Mouse (Mus musculus): ENCODE data around the gene Cacna2d3. TPM values are rescaled to one million over a fixed set of nuclear protein-coding genes. Genes with fewer than 3 reads are reported as not detected.

The Cacna2d3 gene
- polyA plus RNA-seq, 1 experiment from 2014 or later, result 0.54 TPM

- Histone ChIP-seq H3K27ac (ENCODE audit: low read length) (no peak overlapping the region), H3K36me3 (ENCODE audit: control insufficient read depth, insufficient read depth) (no peaks in the 10 kb centered on the region), H3K4me1 (ENCODE audit: control insufficient read depth, insufficient read depth, low read length) (no peaks in the 10 kb centered on the region), H3K9me3 (replicated peaks; ENCODE audit: control insufficient read depth, low read length) (no peaks in the 10 kb centered on the region), H3K9ac (ENCODE audit: low read length) (no peak overlapping the region), H3K27me3 (ENCODE audit: control insufficient read depth, insufficient read depth, low read length) (no peaks in the 10 kb centered on the region), H3K4me3 (ENCODE audit: low read length) (no peak overlapping the region), H3K4me2 (ENCODE audit: low read depth, low read length) (no peak overlapping the region)
- WGBS, result 81% methylated on average over 8 of the region's 8 CpGs
- no peak for ATAC-seq (replicated peaks; ENCODE audit: extremely low read depth, insufficient read depth, low FRiP score)
Observed at GRCm38 (mm10) chr14:29599428-29599827, 122.2 kb downstream of the Cacna2d3 start.

DNA sequence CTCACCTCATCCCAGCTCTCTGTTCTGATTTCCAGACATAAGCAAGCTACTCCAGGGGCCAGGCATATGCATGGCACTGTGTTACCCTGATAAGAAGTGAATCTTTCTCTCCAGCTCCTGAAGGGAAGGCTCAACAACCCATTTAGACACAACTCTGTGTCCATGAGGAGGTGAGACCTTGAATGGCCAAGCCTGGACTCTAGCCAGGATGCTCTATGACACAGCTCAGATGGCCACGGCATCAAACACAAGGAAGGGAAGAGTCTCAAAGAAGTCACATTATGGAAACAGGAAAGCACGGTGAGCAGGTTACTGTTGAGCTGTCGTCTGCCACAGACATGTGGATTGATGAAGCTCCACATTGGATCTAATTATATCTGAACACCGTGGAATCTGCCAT lies 128.8 kb downstream of the Cacna2d3 start:
- H3K4me3 ChIP-seq (ENCODE audit: low read length), result no peak overlapping the region
- H3K9ac ChIP-seq (ENCODE audit: low read length), result no peak overlapping the region
- H3K4me1 ChIP-seq (ENCODE audit: control insufficient read depth, insufficient read depth, low read length), result no peaks in the 10 kb centered on the region
- H3K9me3 ChIP-seq (replicated peaks; ENCODE audit: control insufficient read depth, low read length), result no peaks in the 10 kb centered on the region
- WGBS, result 75% methylated on average over 4 of the region's 4 CpGs
- no peaks in the 10 kb centered on the region for H3K27me3 ChIP-seq (ENCODE audit: control insufficient read depth, insufficient read depth, low read length)
- H3K27ac ChIP-seq (ENCODE audit: low read length), result no peak overlapping the region
- H3K4me2 ChIP-seq (ENCODE audit: low read depth, low read length), result no peak overlapping the region
- no peaks in the 10 kb centered on the region for H3K36me3 ChIP-seq (ENCODE audit: control insufficient read depth, insufficient read depth)
- ATAC-seq (replicated peaks; ENCODE audit: extremely low read depth, insufficient read depth, low FRiP score), result no peak

DNA sequence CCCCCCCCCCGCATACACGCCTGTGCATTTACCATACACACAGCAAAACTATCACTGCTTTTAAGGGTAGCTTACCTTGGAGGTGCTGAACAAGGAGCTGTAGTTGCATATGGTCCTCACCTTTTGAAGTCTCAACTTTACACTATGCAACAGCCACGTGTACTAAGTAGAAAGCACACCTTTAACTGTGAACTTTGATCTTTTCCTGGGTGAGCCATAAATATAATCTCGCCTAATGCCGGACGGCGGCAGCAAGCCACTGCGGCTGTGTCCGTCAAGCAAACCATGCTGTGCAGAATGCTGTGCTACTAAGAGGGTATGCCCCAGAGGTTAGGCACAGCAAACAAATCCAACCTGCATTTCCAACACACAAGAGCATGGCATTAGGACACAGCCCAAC lies 132.0 kb downstream of the Cacna2d3 start:
- ATAC-seq (replicated peaks; ENCODE audit: extremely low read depth, insufficient read depth, low FRiP score), result no peak
- Histone ChIP-seq H3K4me2 (ENCODE audit: low read depth, low read length) (no peak overlapping the region), H3K9me3 (replicated peaks; ENCODE audit: control insufficient read depth, low read length) (no peaks in the 10 kb centered on the region), H3K27me3 (ENCODE audit: control insufficient read depth, insufficient read depth, low read length) (no peaks in the 10 kb centered on the region), H3K4me3 (ENCODE audit: low read length) (no peak overlapping the region), H3K9ac (ENCODE audit: low read length) (no peak overlapping the region), H3K36me3 (ENCODE audit: control insufficient read depth, insufficient read depth) (no peaks in the 10 kb centered on the region), H3K4me1 (ENCODE audit: control insufficient read depth, insufficient read depth, low read length) (no peaks in the 10 kb centered on the region), H3K27ac (ENCODE audit: low read length) (no peak overlapping the region)
- 82% methylated on average over 9 of the region's 9 CpGs for WGBS

DNA sequence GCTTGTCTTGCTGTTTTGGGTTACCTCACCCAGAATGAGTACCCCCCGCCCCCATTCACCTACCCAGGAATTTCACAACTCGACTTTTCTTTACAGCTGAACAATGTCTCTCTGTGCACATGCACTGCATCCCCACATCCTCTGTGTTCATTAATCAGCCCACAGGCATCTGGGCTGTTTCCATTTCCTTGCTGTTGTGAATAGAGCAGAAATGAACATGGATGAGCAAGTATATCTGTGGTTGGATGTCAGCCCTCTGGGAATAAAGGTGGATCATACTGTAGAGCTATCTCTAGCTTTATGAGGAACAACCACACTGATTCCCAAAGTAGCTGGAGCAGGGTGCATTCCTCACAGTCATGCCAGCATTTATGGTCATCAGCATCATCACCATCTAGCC lies 139.7 kb downstream of the Cacna2d3 start:
- Histone ChIP-seq H3K27ac (ENCODE audit: low read length) (no peak overlapping the region), H3K4me1 (ENCODE audit: control insufficient read depth, insufficient read depth, low read length) (no peaks in the 10 kb centered on the region), H3K36me3 (ENCODE audit: control insufficient read depth, insufficient read depth) (no peaks in the 10 kb centered on the region), H3K4me3 (ENCODE audit: low read length) (no peak overlapping the region), H3K27me3 (ENCODE audit: control insufficient read depth, insufficient read depth, low read length) (no peaks in the 10 kb centered on the region), H3K9me3 (replicated peaks; ENCODE audit: control insufficient read depth, low read length) (no peaks in the 10 kb centered on the region), H3K9ac (ENCODE audit: low read length) (no peak overlapping the region), H3K4me2 (ENCODE audit: low read depth, low read length) (no peak overlapping the region)
- WGBS, result 62% methylated on average over 2 of the region's 2 CpGs
- ATAC-seq (replicated peaks; ENCODE audit: extremely low read depth, insufficient read depth, low FRiP score), result no peak

GRCm38 (mm10) chr14:29577786-29578185 lies 143.9 kb downstream of the Cacna2d3 start:
- no peak overlapping the region for H3K4me2 ChIP-seq (ENCODE audit: low read depth, low read length)
- H3K9ac ChIP-seq (ENCODE audit: low read length), result no peak overlapping the region
- no peaks in the 10 kb centered on the region for H3K4me1 ChIP-seq (ENCODE audit: control insufficient read depth, insufficient read depth, low read length)
- no peak for ATAC-seq (replicated peaks; ENCODE audit: extremely low read depth, insufficient read depth, low FRiP score)
- H3K36me3 ChIP-seq (ENCODE audit: control insufficient read depth, insufficient read depth), result no peaks in the 10 kb centered on the region
- WGBS, result 58% methylated on average over 1 of the region's 1 CpGs
- H3K27ac ChIP-seq (ENCODE audit: low read length), result no peak overlapping the region
- no peaks in the 10 kb centered on the region for H3K27me3 ChIP-seq (ENCODE audit: control insufficient read depth, insufficient read depth, low read length)
- H3K4me3 ChIP-seq (ENCODE audit: low read length), result no peak overlapping the region
- H3K9me3 ChIP-seq (replicated peaks; ENCODE audit: control insufficient read depth, low read length), result no peaks in the 10 kb centered on the region

- ATAC-seq (replicated peaks; ENCODE audit: extremely low read depth, insufficient read depth, low FRiP score), result no peak
- no peaks in the 10 kb centered on the region for H3K9me3 ChIP-seq (replicated peaks; ENCODE audit: control insufficient read depth, low read length)
- no peak overlapping the region for H3K4me2 ChIP-seq (ENCODE audit: low read depth, low read length)
- H3K36me3 ChIP-seq (ENCODE audit: control insufficient read depth, insufficient read depth), result no peaks in the 10 kb centered on the region
- no peak overlapping the region for H3K9ac ChIP-seq (ENCODE audit: low read length)
- no peaks in the 10 kb centered on the region for H3K27me3 ChIP-seq (ENCODE audit: control insufficient read depth, insufficient read depth, low read length)
- H3K4me3 ChIP-seq (ENCODE audit: low read length), result no peak overlapping the region
- no peaks in the 10 kb centered on the region for H3K4me1 ChIP-seq (ENCODE audit: control insufficient read depth, insufficient read depth, low read length)
- H3K27ac ChIP-seq (ENCODE audit: low read length), result no peak overlapping the region
- 37% methylated on average over 5 of the region's 5 CpGs for WGBS
Observed at GRCm38 (mm10) chr14:29575551-29575950, 146.1 kb downstream of the Cacna2d3 start.

DNA sequence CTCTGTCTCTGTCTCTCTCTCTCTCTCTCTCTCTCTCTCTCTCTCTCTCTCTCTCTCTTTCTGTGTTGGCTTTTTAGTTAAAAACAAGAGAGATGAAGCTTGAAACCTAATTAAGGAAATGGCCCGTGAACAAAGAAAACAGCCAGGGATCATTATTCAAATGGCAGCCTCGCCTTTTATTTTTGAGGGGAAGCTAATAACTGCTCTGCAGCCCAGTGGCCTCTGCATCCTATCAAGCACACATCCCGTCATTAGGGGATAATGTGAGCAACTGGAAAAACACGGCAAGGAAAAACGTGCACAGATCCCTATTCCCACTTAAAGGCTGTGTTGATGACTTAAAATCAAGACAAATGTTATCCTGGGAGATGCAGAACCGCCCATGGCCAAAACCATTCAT lies 159.0 kb downstream of the Cacna2d3 start:
- Histone ChIP-seq H3K9me3 (replicated peaks; ENCODE audit: control insufficient read depth, low read length) (no peaks in the 10 kb centered on the region), H3K9ac (ENCODE audit: low read length) (no peak overlapping the region), H3K4me3 (ENCODE audit: low read length) (no peak overlapping the region), H3K27me3 (ENCODE audit: control insufficient read depth, insufficient read depth, low read length) (no peaks in the 10 kb centered on the region), H3K4me2 (ENCODE audit: low read depth, low read length) (no peak overlapping the region), H3K27ac (ENCODE audit: low read length) (no peak overlapping the region), H3K4me1 (ENCODE audit: control insufficient read depth, insufficient read depth, low read length) (no peaks in the 10 kb centered on the region), H3K36me3 (ENCODE audit: control insufficient read depth, insufficient read depth) (no peaks in the 10 kb centered on the region)
- no peak for ATAC-seq (replicated peaks; ENCODE audit: extremely low read depth, insufficient read depth, low FRiP score)
- WGBS, result 49% methylated on average over 6 of the region's 6 CpGs

DNA sequence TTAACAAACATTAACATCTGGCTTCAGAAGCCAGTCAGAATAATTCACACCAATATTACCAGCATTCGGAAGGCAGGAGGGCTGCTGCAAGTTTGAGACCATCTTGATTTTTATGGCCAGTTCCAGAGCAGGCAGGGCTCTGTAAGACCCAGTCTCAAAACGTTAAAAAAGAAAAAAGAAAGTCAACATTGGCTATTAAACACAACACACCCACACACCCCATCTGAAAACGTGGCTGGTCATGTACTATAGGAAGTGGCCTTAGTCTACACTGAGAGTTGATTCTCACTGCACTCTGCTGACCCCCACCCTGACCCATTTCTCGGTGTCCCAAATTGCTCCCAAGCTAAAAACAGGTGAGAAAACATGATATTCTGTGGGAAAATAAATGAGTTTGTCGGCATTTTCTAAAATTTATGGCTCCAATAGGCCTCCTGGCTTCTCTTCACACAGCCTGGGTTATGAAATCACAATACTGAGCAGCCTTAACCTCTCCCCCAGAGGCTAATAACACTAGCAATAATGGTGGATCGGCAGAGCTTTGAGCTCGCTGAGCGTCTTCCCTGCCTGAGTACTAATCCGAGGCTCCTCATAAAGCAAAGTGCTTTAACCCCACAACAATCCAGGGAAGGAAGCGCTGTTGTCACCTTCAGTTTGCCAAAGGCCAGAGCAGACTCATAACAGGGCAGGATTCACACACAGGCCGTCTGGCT lies 160.4 kb downstream of the Cacna2d3 start:
- Histone ChIP-seq H3K4me3 (ENCODE audit: low read length) (no peak overlapping the region), H3K36me3 (ENCODE audit: control insufficient read depth, insufficient read depth) (no peaks in the 10 kb centered on the region), H3K9ac (ENCODE audit: low read length) (no peak overlapping the region), H3K4me2 (ENCODE audit: low read depth, low read length) (no peak overlapping the region), H3K4me1 (ENCODE audit: control insufficient read depth, insufficient read depth, low read length) (no peaks in the 10 kb centered on the region), H3K27ac (ENCODE audit: low read length) (no peak overlapping the region), H3K9me3 (replicated peaks; ENCODE audit: control insufficient read depth, low read length) (no peaks in the 10 kb centered on the region), H3K27me3 (ENCODE audit: control insufficient read depth, insufficient read depth, low read length) (no peaks in the 10 kb centered on the region)
- no peak for ATAC-seq (replicated peaks; ENCODE audit: extremely low read depth, insufficient read depth, low FRiP score)
- 74% methylated on average over 11 of the region's 11 CpGs for WGBS

DNA sequence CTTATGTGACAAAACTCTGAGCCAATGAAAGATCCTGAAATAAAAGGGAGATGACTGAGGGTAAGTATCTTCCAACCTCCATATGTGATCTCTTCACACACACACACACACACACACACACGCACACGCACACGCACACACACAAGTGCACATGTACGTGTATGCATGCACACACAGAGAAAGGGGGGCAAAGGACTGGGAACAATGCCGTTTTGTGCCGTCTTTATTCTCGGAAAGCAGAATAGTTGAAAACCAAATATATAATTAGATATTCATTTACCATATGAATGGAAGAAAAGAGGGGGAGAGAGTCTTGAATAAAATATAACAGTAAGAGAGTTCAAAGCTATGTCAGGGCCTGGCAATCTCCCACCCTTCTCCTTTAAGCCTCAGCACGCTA lies 163.2 kb downstream of the Cacna2d3 start:
- Histone ChIP-seq H3K9me3 (replicated peaks; ENCODE audit: control insufficient read depth, low read length) (no peaks in the 10 kb centered on the region), H3K4me3 (ENCODE audit: low read length) (no peak overlapping the region), H3K27ac (ENCODE audit: low read length) (no peak overlapping the region), H3K4me2 (ENCODE audit: low read depth, low read length) (no peak overlapping the region), H3K4me1 (ENCODE audit: control insufficient read depth, insufficient read depth, low read length) (no peaks in the 10 kb centered on the region), H3K27me3 (ENCODE audit: control insufficient read depth, insufficient read depth, low read length) (no peaks in the 10 kb centered on the region), H3K36me3 (ENCODE audit: control insufficient read depth, insufficient read depth) (no peaks in the 10 kb centered on the region), H3K9ac (ENCODE audit: low read length) (no peak overlapping the region)
- ATAC-seq (replicated peaks; ENCODE audit: extremely low read depth, insufficient read depth, low FRiP score), result no peak
- 90% methylated on average over 8 of the region's 8 CpGs for WGBS
